23 mouse cellular contexts compared by ENCODE assay signal in the genomic region with DNA sequence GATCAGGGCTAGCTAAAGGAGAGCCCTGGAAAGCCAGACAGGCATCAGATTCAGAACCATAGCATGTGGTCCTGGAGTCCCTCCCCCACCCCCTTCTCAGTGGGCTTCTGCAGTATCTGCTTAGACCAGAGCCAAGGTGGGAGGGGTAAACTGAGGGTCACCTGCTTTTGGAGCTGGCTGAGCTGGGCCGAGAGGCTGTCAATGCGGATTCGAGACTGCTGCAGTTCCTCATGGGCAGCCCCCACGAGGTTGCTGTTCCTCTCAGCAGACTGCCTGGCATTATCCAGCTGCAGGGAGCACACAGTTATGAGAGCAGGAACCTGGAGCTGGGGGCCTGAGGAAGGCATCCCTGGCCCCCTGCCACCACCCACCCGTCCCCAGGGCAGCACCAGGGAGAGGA.
"Had no signal": no experiment of that assay in that cellular context is flagged by ENCODE, and none has a peak within 500 bp of the region (broad histone marks: within the 10 kb centered on the region; RNA-seq: fewer than 3 reads in every experiment).

No protein-coding gene starts in this region.

- DNase-seq: gastrocnemius, adult 2 months; gastrocnemius, postnatal 10 days; gastrocnemius, postnatal 25 days; heart, adult 2 months; heart, postnatal 10 days; heart, postnatal 4 days; kidney, adult 18-20 months; kidney, adult 8-10 months; kidney, postnatal 10 days; kidney, postnatal 25 days; layer of hippocampus, adult 9-11 months; layer of hippocampus, postnatal 36 days; left cerebral cortex, postnatal 4 days had no signal

- H3K27ac ChIP-seq: gastrocnemius, adult 2 months; heart, adult 2 months; hindbrain, embryonic 10.5 days; hindbrain, embryonic 12.5 days; hindbrain, embryonic 14.5 days; intestine, embryonic 15.5 days; limb, embryonic 13.5 days; limb, embryonic 15.5 days; liver, embryonic 12.5 days had no signal

- H3K36me3 ChIP-seq: hindbrain, embryonic 10.5 days; hindbrain, embryonic 12.5 days had no signal

- H3K9ac ChIP-seq: hindbrain, embryonic 12.5 days; hindbrain, embryonic 14.5 days; intestine, embryonic 15.5 days; limb, embryonic 15.5 days; liver, embryonic 12.5 days had no signal

- H3K4me2 ChIP-seq: hindbrain, embryonic 12.5 days; hindbrain, embryonic 14.5 days; intestine, embryonic 15.5 days; limb, embryonic 13.5 days; limb, embryonic 15.5 days; liver, embryonic 12.5 days had no signal

- H3K9me3 ChIP-seq: hindbrain, embryonic 10.5 days; hindbrain, embryonic 12.5 days; intestine, embryonic 15.5 days; limb, embryonic 13.5 days; limb, embryonic 15.5 days; liver, embryonic 12.5 days had no signal

- H3K4me3 ChIP-seq: gastrocnemius, adult 2 months; heart, adult 2 months; hindbrain, embryonic 10.5 days; hindbrain, embryonic 12.5 days; intestine, embryonic 15.5 days; limb, embryonic 13.5 days; limb, embryonic 15.5 days; liver, embryonic 12.5 days had no signal

- ATAC-seq: hindbrain, embryonic 16.5 days; inflammation-experienced regulatory T-cells, adult 6 months; intestine, embryonic 15.5 days; intestine, postnatal 0 days; liver, embryonic 12.5 days had no signal
